Mouse (Mus musculus): ENCODE data around the gene Nudt5. TPM values are rescaled to one million over a fixed set of nuclear protein-coding genes. Genes with fewer than 3 reads are reported as not detected.
A peak's percentile ranks its signal among the peaks of the same experiment; 100 is the strongest.

The Nudt5 gene
- total RNA-seq (2021) = 10 to 100 TPM; 23.1 to 24.5 TPM
- long read RNA-seq, experiment 1, partial matches to known transcripts = 1 of 22 reads
- long read RNA-seq, experiment 1, other reads (novel, unspliced or antisense) = 21 of 22 reads
- long read RNA-seq, experiment 2, partial matches to known transcripts = 0 of 22 reads
- long read RNA-seq, experiment 2, other reads (novel, unspliced or antisense) = 22 of 22 reads

- peak; percentile 89 to 91 for DNase-seq (ENCODE audit: low spot score in 2 of 2)
These were observed at the start of gene Nudt5, which contains the start of gene Cdc123 for GRCm38 (mm10) chr2:5844873-5845631. Gene Nudt5 (plus strand): TSS chr2:5845019. Gene Cdc123 (minus strand): TSS chr2:5845164.

- DNase-seq (ENCODE audit: low spot score in 2 of 2) = no peak
These were observed 46.8 kb upstream of the Nudt5 start for GRCm38 (mm10) chr2:5797816-5798672.

GRCm38 (mm10) chr2:5801182-5801640, 43.6 kb upstream of the Nudt5 start:
- no peak for DNase-seq (ENCODE audit: low spot score in 2 of 2)

GRCm38 (mm10) chr2:5801927-5802590, 42.8 kb upstream of the Nudt5 start:
- DNase-seq (ENCODE audit: low spot score in 2 of 2) = no peak

GRCm38 (mm10) chr2:5804440-5805045, 40.3 kb upstream of the Nudt5 start:
- DNase-seq (ENCODE audit: low spot score in 2 of 2) = no peak

GRCm38 (mm10) chr2:5805228-5805627, 39.6 kb upstream of the Nudt5 start:
- no peak for DNase-seq (ENCODE audit: low spot score in 2 of 2)

DNA sequence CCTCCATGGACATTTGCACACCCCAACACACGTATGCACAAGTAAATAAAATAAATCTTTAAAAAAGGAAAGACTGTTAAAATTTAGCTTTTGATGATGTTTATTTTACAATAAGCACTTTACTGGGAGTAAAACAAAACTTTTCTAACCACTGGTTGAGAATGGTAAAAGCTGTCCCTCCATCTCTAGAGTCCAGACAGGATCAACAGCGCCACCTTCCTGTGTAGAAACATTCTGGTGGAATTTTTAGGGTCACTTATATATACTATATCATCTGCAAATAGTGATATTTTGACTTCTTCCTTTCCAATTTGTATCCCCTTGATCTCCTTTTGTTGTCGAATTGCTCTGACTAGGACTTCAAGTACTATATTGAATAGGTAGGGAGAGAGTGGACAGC, 38.6 kb upstream of the Nudt5 start:
- peak in 1 of 2 experiments; percentile 20 for DNase-seq (ENCODE audit: low spot score in 2 of 2)

DNA sequence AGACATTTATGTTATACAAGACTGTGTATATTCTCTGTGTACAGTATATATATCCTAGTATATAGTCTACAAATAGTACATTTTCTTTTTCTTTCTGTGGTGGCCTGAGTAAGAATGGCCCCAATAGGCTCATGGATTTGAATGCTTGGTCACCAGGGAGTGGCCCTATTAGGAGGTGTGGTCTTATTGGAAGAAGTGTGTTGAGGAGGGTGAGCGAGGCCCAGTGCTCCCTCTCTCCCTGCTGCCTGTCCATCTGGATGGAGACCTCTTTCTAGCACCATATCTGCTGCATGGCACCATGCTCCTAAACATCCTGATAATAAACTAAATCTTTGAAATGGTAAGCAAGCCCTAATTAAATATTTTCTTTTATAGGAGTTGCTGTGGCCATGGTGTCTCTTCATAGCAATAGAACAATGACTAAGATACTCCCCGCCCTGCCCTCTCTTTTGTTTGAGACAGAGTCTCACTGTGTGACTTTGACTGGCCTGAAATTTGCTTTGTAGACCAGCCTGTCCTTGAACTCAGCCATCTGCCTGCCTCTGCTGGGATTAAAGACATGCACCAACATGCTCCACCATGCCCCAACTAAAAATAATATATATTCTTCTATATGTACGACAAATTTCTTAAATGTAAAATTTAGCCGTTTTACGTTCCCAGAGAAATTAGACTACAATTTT, 34.6 kb upstream of the Nudt5 start:
- DNase-seq (ENCODE audit: low spot score in 2 of 2) = no peak

DNA sequence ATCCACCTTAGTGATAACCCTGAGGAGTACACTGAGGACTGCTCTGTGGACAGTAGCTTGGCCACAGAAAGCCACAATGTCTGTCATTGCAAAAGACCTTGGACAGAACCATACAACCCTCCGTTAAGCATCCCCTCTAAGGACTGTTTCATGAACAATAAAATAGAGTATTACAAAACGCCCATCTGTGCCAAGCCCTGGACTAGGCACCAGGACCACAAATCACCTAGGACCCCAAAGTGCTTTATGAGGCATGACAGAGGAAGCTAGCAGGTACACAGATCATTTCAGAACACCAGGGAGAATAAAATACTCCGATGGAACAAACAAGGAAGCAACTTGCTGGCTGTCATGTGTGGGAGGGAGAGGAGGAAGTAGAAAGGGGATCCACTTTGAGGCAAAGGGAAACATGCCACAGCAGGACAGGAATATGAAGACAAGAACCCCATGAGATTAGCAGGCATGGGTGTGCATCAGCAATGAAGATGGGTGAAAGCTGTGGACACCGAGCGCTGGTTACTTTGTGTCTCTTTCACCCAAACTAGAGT, 33.5 kb upstream of the Nudt5 start:
- DNase-seq (ENCODE audit: low spot score in 2 of 2) = no peak

DNA sequence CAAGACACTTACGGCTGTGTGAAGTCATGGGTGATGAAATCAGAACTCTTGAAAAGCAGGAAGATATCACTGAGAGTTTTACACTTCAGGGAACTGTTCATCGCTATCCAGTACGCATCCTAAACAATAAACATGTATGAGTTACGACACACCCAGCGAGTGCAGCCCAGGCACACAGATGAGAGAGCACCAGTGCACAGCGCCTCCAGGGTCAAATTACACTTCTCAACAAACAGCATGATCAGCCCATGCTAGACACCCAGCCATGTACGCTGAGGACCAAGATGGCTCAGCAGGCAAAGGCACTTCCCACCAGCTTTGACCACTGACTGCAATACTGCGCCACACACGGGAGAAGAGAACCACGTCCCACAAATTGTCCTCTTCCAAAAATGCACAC, 23.6 kb upstream of the Nudt5 start:
- DNase-seq (ENCODE audit: low spot score in 2 of 2) = no peak

DNA sequence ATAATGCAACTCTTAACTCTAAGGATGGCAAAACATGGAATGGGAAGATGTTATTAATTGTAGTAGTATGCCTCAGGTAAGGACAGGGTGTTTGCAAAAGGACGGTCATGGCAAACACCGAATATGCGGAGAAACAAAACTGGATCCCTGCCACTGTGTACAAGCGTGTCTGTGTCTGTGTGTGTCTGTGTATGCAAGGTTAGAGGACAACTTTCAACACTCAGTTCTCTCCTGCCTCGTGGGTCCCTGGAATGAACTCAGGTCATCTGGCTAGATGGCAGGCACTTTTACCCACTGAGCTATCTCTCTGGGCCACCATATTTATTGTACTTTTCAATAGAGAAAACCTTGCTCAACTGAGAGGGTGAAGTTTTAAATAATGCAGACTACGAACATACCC, 22.4 kb upstream of the Nudt5 start:
- DNase-seq (ENCODE audit: low spot score in 2 of 2) = no peak

DNA sequence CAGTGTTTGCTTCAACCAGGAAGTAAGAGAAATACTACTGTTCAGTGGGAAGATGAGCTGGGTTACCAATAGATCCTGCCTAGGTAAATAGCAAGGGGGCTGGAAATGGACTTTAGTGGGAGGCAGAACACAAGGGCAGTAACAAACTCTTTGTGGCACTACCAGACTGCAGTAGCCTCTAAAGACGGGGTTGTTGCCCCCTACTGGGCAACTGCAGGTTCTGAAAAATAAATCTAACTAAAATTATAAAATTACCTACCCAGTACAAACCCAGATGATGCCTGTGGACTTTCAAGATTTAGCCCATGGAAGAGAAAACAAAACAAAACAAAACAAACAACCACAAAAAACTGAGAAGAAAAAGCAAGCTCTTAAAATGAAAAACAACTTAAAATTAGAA, 20.6 kb upstream of the Nudt5 start:
- DNase-seq (ENCODE audit: low spot score in 2 of 2) = no peak

DNA sequence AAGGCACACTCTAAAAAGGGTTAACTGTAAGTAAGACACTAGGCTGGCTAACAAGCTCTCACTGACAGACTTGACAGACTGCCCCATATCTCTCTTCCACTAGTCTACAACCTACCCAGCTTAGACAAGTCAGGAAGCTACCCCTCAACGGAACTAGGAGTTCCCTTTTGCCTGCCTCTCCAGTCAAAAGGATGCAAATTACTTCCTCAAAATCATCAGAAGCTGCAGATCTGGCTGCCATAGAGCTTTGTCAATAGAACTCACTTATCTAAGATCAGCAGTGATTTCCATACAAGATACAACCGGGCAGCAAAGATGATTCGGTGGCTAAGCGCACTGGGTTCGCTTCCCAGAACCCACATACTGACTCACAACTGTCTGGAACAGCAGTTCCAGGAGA, 20.1 kb upstream of the Nudt5 start:
- DNase-seq (ENCODE audit: low spot score in 2 of 2) = no peak

DNA sequence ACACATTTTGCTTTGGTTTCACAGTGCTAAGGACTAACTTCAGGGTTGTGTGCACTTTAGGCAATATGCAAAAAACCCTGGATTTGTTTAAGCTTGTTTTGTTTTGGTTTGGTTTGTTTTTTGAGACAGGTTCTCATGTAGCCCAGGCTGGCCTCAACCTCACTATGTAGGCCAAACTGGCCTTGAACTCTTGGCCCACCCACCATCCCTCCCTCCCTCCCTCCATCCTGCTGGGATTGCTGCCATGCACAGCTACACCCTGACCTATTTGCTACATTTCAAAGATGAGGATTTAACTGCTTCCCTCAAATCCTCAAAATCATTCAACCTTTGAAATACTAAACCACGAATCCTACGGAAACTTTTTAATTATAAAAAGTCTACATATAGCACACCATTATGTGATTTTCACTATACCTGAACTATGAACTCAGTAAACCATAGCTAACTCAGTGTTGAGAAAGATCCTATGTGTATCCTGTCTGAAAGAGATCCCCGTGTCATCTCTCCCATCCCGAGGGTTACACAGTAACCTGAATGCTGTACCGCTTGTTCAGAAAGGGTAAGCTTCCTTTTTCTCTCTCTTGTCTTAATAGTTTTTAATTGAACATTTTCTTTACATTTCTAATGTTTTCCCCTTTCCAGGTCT, 19.4 kb upstream of the Nudt5 start:
- DNase-seq (ENCODE audit: low spot score in 2 of 2) = no peak

DNA sequence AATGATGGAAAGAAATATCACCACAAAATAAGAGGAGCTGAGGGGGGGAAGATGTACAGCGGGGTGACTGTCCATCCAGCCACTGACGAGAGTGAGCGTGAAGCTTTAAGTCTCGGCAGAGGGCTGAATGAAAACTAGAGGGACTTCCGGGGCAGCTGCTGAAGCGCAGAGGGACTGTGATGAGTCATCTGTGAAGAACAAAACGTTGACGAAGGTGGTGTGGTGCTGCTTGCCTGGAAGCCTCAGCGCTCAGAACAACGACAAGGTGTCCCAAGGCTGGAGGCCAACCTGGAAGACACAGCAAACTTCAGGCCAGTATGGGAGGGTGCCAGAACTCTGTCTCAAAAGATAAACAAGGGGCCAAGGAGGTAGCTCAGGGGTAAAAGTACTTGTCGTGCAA, 4.0 kb upstream of the Nudt5 start:
- no peak for DNase-seq (ENCODE audit: low spot score in 2 of 2)

GRCm38 (mm10) chr2:5844181-5844872, 492 bp upstream of the Nudt5 start:
- DNase-seq (ENCODE audit: low spot score in 2 of 2) = no peak

DNA sequence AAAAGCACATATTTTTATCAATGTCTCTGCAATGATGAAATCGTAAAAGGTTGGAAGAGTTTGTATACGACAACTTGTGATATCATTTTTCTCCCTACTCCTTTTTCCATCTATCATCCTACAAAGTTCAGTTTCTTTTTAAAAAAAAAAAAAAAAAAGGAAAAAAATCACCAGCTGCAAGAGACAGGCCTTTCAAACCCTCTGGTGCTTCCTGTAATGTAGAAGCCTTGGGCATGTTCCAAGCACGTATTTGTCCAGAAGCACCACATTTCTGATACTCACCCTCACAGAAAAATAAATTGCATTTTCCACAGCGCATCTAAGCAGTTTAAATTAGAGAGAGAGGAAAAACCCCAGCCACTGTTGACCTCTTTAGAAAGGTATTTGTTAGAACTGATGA, 1.0 kb downstream of the Nudt5 start:
- DNase-seq (ENCODE audit: low spot score in 2 of 2) = no peak

- DNase-seq (ENCODE audit: low spot score in 2 of 2) = no peak
These were observed 6.3 kb downstream of the Nudt5 start for GRCm38 (mm10) chr2:5851116-5851515.

DNA sequence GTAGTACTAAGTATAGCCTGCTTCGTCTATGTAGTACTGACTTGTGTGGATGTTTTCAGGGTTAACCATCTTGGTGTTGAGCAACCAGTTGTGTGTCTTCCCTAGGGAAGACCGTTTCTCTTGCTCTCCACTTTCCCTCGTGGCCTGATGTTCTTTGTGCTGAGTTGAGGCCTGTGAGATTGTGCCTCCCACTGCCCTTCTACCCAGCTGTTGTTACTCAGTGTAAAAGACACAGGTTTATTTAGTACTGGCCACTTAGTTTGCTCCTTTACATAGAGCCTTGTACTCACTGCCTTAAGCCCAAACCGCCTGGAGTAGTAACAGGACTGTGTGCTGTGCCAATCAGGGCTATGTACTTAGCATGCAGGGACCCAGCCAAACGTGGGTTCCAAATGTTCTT, 7.0 kb downstream of the Nudt5 start:
- no peak for DNase-seq (ENCODE audit: low spot score in 2 of 2)

Data from left cerebral cortex, adult 18-20 months (tissue).